Comparison of ENCODE assay signal across 16 mouse cellular contexts in the genomic region with DNA sequence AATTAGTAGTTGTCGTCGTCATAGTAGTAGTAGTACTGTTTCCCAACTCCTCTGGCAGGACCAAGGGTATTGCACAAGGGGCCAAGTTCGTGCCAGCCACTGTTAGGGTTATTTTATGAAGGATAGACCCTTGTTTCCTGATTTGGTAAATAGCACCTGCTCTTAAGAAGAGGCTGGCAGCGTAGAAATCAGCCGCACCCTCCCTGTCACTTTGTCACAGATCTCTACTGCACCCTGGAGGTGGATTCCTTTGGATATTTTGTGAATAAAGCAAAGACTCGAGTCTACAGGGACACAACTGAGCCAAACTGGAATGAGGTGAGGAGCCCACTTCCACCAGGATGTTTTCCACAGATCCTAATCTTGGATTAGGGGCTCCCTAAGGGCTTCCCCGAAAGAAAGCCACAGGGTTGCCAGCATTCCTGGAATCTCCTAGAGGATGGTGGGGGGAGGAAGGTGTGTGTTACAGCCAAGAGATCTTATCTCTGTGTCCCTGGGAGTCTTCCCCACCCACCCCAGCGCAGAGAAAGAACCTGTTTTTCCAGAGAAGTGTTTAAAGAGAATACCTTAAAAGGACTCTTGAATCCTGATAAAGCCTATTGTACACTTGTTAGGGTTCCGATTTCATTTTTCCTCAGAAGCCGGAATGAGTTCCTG. TPM values are rescaled to one million over a fixed set of nuclear protein-coding genes. Genes with fewer than 3 reads are reported as not detected.
DNase-seq lines count a peak whose midpoint lies in the region; ATAC-seq and TF ChIP-seq lines count a peak whose summit lies in the region.
"Had no signal": no experiment of that assay in that cellular context is flagged by ENCODE, and none has a peak within 500 bp of the region (broad histone marks: within the 10 kb centered on the region; RNA-seq: fewer than 3 reads in every experiment).

No protein-coding gene starts in this region.

- no peaks in the 10 kb centered on the region; the same call in 1 of the 2 replicates for H3K4me1 ChIP-seq in lung, postnatal 0 days (ENCODE audit: insufficient read depth, low read depth, low read length)
- H3K4me1 ChIP-seq: embryonic facial prominence, embryonic 13.5 days; midbrain, embryonic 13.5 days had no signal

- no peak overlapping the region for H3K4me2 ChIP-seq in lung, postnatal 0 days (replicated peaks; ENCODE audit: low read depth, low read length)
- H3K4me2 ChIP-seq: embryonic facial prominence, embryonic 13.5 days; midbrain, embryonic 13.5 days had no signal

- no peaks in the 10 kb centered on the region for H3K9me3 ChIP-seq in lung, postnatal 0 days (ENCODE audit: low read length)
- H3K9me3 ChIP-seq: embryonic facial prominence, embryonic 13.5 days; midbrain, embryonic 13.5 days had no signal

- no peak overlapping the region for H3K9ac ChIP-seq in lung, postnatal 0 days (replicated peaks; ENCODE audit: low read depth)
- H3K9ac ChIP-seq: embryonic facial prominence, embryonic 13.5 days; liver, embryonic 14.5 days; midbrain, embryonic 13.5 days had no signal

- H3K4me3 ChIP-seq in lung, postnatal 0 days (ENCODE audit: low read depth, low read length) = no peak overlapping the region
- H3K4me3 ChIP-seq: embryonic facial prominence, embryonic 13.5 days; left cerebral cortex, adult 2 months; midbrain, embryonic 13.5 days had no signal

- DNase-seq in heart, adult 11 months = peak; percentile 94
- DNase-seq in heart, postnatal 10 days = no peak
- peak; percentile 33 for DNase-seq in 416B (ENCODE audit: low read depth)
- DNase-seq in adrenal gland, postnatal 25 days = peak; percentile 35
- DNase-seq in lung, postnatal 0 days (ENCODE audit: low spot score) = peak; percentile 77
- no peak for DNase-seq in frontal cortex, postnatal 10 days (ENCODE audit: low spot score in 2 of 2)
- DNase-seq in layer of hippocampus, adult 18-20 months (ENCODE audit: low spot score in 2 of 2) = no peak
- no peak for DNase-seq in urinary bladder, postnatal 25 days (ENCODE audit: low spot score)
- DNase-seq: cerebellum, adult 2 months; heart, postnatal 4 days; right cerebral cortex, postnatal 14 days had no signal

- WGBS in lung, postnatal 0 days = 46% methylated on average over 10 of the region's 10 CpGs

- TF ChIP-seq EP300 in lung, postnatal 0 days (IDR thresholded peaks at IDR 0.05) = no peak; the same call in 1 of the 2 replicates

- peak; percentile 53 for TF ChIP-seq CTCF in lung, postnatal 0 days (IDR thresholded peaks at IDR 0.05)

- ATAC-seq in lung, postnatal 0 days = peak; percentile 54
- ATAC-seq: forebrain, embryonic 16.5 days; midbrain, embryonic 13.5 days had no signal

- peak overlapping the region; percentile 51 for H3K27ac ChIP-seq in lung, postnatal 0 days (ENCODE audit: low read length)
- H3K27ac ChIP-seq: embryonic facial prominence, embryonic 13.5 days; left cerebral cortex, adult 2 months; liver, embryonic 14.5 days; midbrain, embryonic 13.5 days had no signal

- intact Hi-C loops in heart, postnatal 10 days (cut with DNase I) = no loop called here

- H3K27me3 ChIP-seq in lung, postnatal 0 days (replicated peaks; ENCODE audit: insufficient read depth, low read length) = no peaks in the 10 kb centered on the region
- H3K27me3 ChIP-seq: embryonic facial prominence, embryonic 13.5 days; midbrain, embryonic 13.5 days had no signal

- peaks cover 21% of the 10 kb centered on the region for H3K36me3 ChIP-seq in lung, postnatal 0 days (ENCODE audit: insufficient read depth, low read length)

RNA-seq across cellular contexts. Expression of gene Specc1l, which starts 45.9 kb away (rescaled TPM):
- 10 to 100 TPM; 36.9 to 49.4 TPM for total RNA-seq in heart, postnatal 10 days (2021)
- 53.3 and 63.5 TPM in 2 replicates for total RNA-seq in adrenal gland, postnatal 25 days (2021)
- polyA plus RNA-seq in lung, postnatal 0 days (2015; fragmentation: Nextera tagmentation; extraction: Ambion mirVana) = 39.0 and 40.3 TPM in 2 replicates
- 10 to 100 TPM; 44.1 to 44.8 TPM for total RNA-seq in layer of hippocampus, adult 18-20 months (2021)

Comparison
In these comparisons a context has a peak if more than half of its experiments do, and no peak if none do; other contexts are left out.
1. DNase-seq: peak in heart, adult 11 months (single experiment), 416B (single experiment), adrenal gland, postnatal 25 days (single experiment) and lung, postnatal 0 days (single experiment); none in heart, postnatal 10 days (0 of 2), frontal cortex, postnatal 10 days (0 of 2), layer of hippocampus, adult 18-20 months (0 of 2) and urinary bladder, postnatal 25 days (single experiment).